Mouse (Mus musculus) spleen, adult 2 months (tissue): ENCODE data around the gene Mmgt2. TPM values are rescaled to one million over a fixed set of nuclear protein-coding genes. Genes with fewer than 3 reads are reported as not detected.

Source experiments
- DNase-seq, 2 experiments: peaks; one replicate each; pipeline versions ENCODE4 v3.0.0 to v3.0.0-alpha.2; 2012 to 2021; ENCODE audit warnings: low spot score in 2 of 2, low read depth in 1 of 2
- H3K27ac ChIP-seq: fragments of 200-500 bp; 2 replicates; pipeline ENCODE4 v1.5.1; 2012; ENCODE audit warnings: low read length, inconsistent platforms; ENCODE audit not compliant: insufficient read depth
- H3K27me3 ChIP-seq: fragments of 200-500 bp; 2 replicates; pipeline ENCODE4 v1.6.1; 2012; ENCODE audit warnings: mild to moderate bottlenecking, moderate library complexity, low read length, inconsistent platforms; ENCODE audit not compliant: control insufficient read depth, insufficient read depth
- H3K36me3 ChIP-seq: fragments of 200-500 bp; 2 replicates; pipeline ENCODE4 v1.6.1; 2012; ENCODE audit warnings: mild to moderate bottlenecking, low read length, inconsistent platforms; ENCODE audit not compliant: control insufficient read depth, insufficient read depth
- H3K4me1 ChIP-seq: fragments of 200-500 bp; 2 replicates; pipeline ENCODE4 v1.6.1; 2011; ENCODE audit warnings: inconsistent platforms; ENCODE audit not compliant: control insufficient read depth, insufficient read depth, insufficient read length
- H3K4me3 ChIP-seq: fragments of 200-500 bp; 2 replicates; pipeline ENCODE4 v1.5.1; 2011; ENCODE audit warnings: mild to moderate bottlenecking, inconsistent platforms; ENCODE audit not compliant: insufficient read depth, insufficient read length; ENCODE audit errors: extremely low read depth
- CTCF ChIP-seq: fragments of 200-500 bp; IDR thresholded peaks from 2 replicates; pipeline ENCODE4 v1.5.1; 2011; ENCODE audit warnings: mild to moderate bottlenecking, inconsistent platforms; ENCODE audit not compliant: insufficient read depth, insufficient read length, insufficient replicate concordance; ENCODE audit errors: extremely low read depth
- POLR2A ChIP-seq: fragments of 200-500 bp; IDR thresholded peaks from 2 replicates; pipeline ENCODE4 v1.6.1; 2011; ENCODE audit warnings: low read depth, low read length, inconsistent platforms
- WGBS: fragments of 180-500 bp; shearing (Covaris S2); methylation state at CpG from one replicate; pipeline ENCODE4 v1.1.7; 2018; 5-methylcytosine and 5-hydroxymethylcytosine counted together
- polyA plus RNA-seq: library from polyadenylated mRNA; depleted of rRNA; stranded (reverse); fragments of >200 nt; gene quantifications from 2 replicates; pipeline ENCODE4 v1.2.3, GENCODE M21; 2012

Gene Mmgt2
- polyA plus RNA-seq, 1 experiment, result 22.3 TPM

- Histone ChIP-seq H3K36me3 (peaks cover 17% of the 10 kb centered on the region), H3K27ac (no peak overlapping the region), H3K4me3 (no peak overlapping the region), H3K4me1 (no peaks in the 10 kb centered on the region), H3K27me3 (no peaks in the 10 kb centered on the region)
- no peak for DNase-seq
- TF ChIP-seq POLR2A (no peak), CTCF (no peak)
- 88% methylated on average over 6 of the region's 6 CpGs for WGBS
These were observed 38.2 kb upstream of the Mmgt2 start for GRCm38 (mm10) chr11:62610304-62610703.

- no peak overlapping the region for H3K4me3 ChIP-seq
- no peak for DNase-seq
- TF ChIP-seq CTCF (no peak), POLR2A (no peak)
- H3K36me3 ChIP-seq, result no peaks in the 10 kb centered on the region; the same call in 1 of the 2 replicates
- H3K27ac ChIP-seq, result no peak overlapping the region
- H3K4me1 ChIP-seq, result no peaks in the 10 kb centered on the region
- H3K27me3 ChIP-seq, result no peaks in the 10 kb centered on the region
- 88% methylated on average over 10 of the region's 10 CpGs for WGBS
These were observed 35.9 kb upstream of the Mmgt2 start for GRCm38 (mm10) chr11:62612604-62613003.

- Histone ChIP-seq H3K4me3 (no peak overlapping the region), H3K27ac (no peak overlapping the region), H3K27me3 (no peaks in the 10 kb centered on the region), H3K36me3 (no peaks in the 10 kb centered on the region), H3K4me1 (no peaks in the 10 kb centered on the region)
- DNase-seq, result peak; percentile 63 to 83
- 44% methylated on average over 19 of the region's 19 CpGs for WGBS
- TF ChIP-seq POLR2A (no peak), CTCF (peak; percentile 100)
These were observed 34.7 kb upstream of the Mmgt2 start for GRCm38 (mm10) chr11:62613657-62614365.

DNA sequence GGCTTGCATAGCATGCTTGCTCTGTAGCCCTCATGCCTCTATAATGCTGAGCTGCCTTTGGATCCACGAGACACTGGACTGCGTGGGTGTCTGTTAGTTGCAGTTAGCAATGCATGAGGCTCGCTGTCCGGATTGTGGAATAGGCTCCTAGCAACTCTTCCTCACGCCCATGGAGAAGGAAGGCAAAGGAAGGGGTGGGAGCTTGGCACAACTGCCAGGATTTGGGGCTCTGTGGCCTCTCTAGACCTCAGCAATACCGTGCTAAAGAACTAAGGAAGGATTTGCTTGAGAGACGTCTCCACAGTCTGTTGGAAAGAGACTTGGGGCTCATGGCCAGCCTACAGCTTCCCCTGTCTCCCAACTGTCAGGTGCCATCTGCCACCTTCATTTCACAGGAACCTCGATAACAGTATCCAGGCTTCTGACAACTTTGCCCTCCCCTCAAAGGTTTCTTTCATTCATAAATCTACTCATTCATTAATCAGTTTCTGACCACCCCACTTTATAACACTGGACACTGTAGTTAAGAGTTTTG lies 33.5 kb upstream of the Mmgt2 start:
- DNase-seq, result no peak
- Histone ChIP-seq H3K4me3 (no peak overlapping the region), H3K27ac (no peak overlapping the region), H3K36me3 (no peaks in the 10 kb centered on the region), H3K27me3 (no peaks in the 10 kb centered on the region), H3K4me1 (no peaks in the 10 kb centered on the region)
- WGBS, result 91% methylated on average over 8 of the region's 8 CpGs
- TF ChIP-seq POLR2A (no peak), CTCF (no peak)

DNA sequence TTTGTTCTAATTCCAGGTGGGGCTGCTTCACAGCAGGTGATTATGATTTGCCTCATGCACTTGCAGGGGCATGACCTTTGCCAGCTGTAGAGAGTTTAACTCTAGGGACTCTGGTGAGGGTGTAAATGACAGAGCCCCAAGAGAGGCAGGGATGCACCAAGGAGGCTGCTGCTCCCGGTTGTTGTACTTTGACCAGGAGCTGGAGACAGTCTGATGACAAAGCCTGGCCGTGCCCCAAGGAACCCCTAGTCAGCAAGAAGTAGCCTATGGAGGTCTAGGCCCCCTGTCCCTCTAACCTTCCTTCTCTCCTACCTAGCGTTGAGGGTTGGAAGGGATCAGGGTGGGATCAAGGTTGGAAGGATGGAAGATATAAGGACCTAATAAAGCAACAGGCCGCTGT lies 33.0 kb upstream of the Mmgt2 start:
- Histone ChIP-seq H3K36me3 (no peaks in the 10 kb centered on the region), H3K27ac (no peak overlapping the region), H3K27me3 (no peaks in the 10 kb centered on the region), H3K4me1 (no peaks in the 10 kb centered on the region), H3K4me3 (no peak overlapping the region)
- WGBS, result 95% methylated on average over 4 of the region's 4 CpGs
- TF ChIP-seq CTCF (no peak), POLR2A (no peak)
- no peak for DNase-seq

- no peak for DNase-seq
- no peaks in the 10 kb centered on the region for H3K36me3 ChIP-seq
- H3K27ac ChIP-seq, result 0 out of 2 replicates have a peak overlapping the region, but pooled peaks have one; percentile 18
- 54% methylated on average over 8 of the region's 8 CpGs for WGBS
- no peaks in the 10 kb centered on the region for H3K4me1 ChIP-seq
- H3K27me3 ChIP-seq, result no peaks in the 10 kb centered on the region
- H3K4me3 ChIP-seq, result no peak overlapping the region
- no peak for TF ChIP-seq POLR2A
- TF ChIP-seq CTCF, result no peak
These were observed 27.4 kb upstream of the Mmgt2 start for GRCm38 (mm10) chr11:62621079-62621478.
